Mouse (Mus musculus): ENCODE data around the gene Gas7. TPM values are rescaled to one million over a fixed set of nuclear protein-coding genes. Genes with fewer than 3 reads are reported as not detected.

Gene Gas7
- polyA plus RNA-seq, 2 experiments, result 9.8 to 18.2 TPM

DNA sequence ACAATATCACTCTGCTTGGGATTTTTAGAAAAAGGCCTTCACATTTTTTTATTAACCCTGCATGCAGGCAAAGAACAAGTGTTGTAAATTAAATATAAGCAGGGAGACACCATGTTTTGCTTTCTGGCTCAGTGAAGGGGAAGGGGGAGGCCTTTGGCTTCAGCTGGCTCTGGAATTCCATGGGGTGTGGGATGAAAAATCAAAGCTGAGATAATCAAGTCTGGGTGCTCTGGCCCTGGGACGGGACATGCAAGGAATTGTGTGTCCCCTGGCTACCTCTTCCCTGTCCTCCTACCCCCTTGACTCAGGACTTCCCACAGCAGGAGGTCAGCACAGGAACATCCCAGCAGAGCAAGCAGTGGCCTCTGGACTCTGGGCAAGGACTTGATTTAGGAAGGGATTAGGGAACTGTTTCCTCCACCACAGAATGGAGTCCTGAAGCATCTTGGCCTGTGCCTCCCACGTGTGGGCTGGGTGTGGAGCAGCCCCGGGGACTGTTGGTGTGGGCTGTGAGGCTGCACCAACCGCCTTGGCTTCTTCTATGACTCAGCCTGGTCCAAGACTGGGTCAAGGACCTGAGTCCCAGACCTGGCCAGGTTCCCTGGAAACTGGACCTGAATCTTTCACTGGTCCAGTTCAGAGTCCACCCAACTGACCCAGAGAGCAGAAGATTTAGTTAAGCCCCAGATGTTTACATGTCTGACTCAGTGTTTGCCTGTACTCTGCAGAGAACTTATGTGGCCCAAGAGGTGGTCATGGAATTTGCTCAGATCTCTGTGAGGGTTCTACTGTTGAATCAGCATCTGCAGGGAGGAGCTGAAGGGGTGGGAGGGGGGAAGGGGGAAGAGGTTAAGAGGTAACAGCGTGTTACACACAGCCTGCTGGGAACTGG, 60.0 kb downstream of the Gas7 start:
- 0 out of 2 replicates have a peak overlapping the region, but pooled peaks have one; percentile 1 for H3K27ac ChIP-seq (replicated peaks; ENCODE audit: low read depth, low read length)
- DNase-seq (ENCODE audit: low spot score) (peak; percentile 7), ATAC-seq (ENCODE audit: low FRiP score, low read depth) (peak; percentile 58; the same call in 1 of the 2 replicates)
- H3K4me2 ChIP-seq (replicated peaks; ENCODE audit: low read depth, low read length, severe bottlenecking), result no peak overlapping the region
- peaks cover 9% of the 10 kb centered on the region for H3K4me1 ChIP-seq (ENCODE audit: control insufficient read depth, insufficient read depth, low read length)
- H3K36me3 ChIP-seq (ENCODE audit: control insufficient read depth, insufficient read depth, low read length), result no peaks in the 10 kb centered on the region
- H3K9ac ChIP-seq (ENCODE audit: low read depth, low read length, severe bottlenecking), result no peak overlapping the region
- WGBS, result 41% methylated on average over 5 of the region's 5 CpGs
- no peak for TF ChIP-seq POLR2A (IDR thresholded peaks at IDR 0.05; ENCODE audit: borderline replicate concordance, extremely low read depth, insufficient read depth, insufficient read length)
- H3K9me3 ChIP-seq (ENCODE audit: control insufficient read depth, low read length), result no peaks in the 10 kb centered on the region
- no peak overlapping the region for H3K4me3 ChIP-seq (replicated peaks; ENCODE audit: low read length)
- no peaks in the 10 kb centered on the region for H3K27me3 ChIP-seq (ENCODE audit: control insufficient read depth, insufficient read depth, low read length)

DNA sequence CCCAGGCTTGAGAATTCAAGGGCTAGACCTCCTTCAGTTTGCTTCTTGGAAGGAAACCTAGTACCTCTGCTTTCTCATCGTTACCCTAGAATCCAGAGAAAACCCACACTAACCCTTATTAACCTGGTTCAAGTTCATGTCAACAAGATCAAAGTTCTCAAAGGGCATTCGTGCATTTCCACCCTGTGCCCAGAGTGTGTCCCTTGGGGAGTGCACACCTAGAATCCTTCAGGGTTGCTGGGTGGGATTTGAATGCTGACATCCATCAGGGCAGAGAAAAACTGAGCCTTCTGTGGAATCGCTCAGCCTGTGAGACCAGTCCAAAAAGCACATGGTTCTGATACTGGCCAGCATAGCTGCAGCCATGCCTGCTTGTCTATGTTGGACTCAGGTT, 60.7 kb downstream of the Gas7 start:
- Histone ChIP-seq H3K9me3 (ENCODE audit: control insufficient read depth, low read length) (no peaks in the 10 kb centered on the region), H3K27ac (replicated peaks; ENCODE audit: low read depth, low read length) (no peak overlapping the region), H3K36me3 (ENCODE audit: control insufficient read depth, insufficient read depth, low read length) (no peaks in the 10 kb centered on the region), H3K4me3 (replicated peaks; ENCODE audit: low read length) (no peak overlapping the region), H3K27me3 (ENCODE audit: control insufficient read depth, insufficient read depth, low read length) (no peaks in the 10 kb centered on the region), H3K9ac (ENCODE audit: low read depth, low read length, severe bottlenecking) (no peak overlapping the region), H3K4me2 (replicated peaks; ENCODE audit: low read depth, low read length, severe bottlenecking) (no peak overlapping the region), H3K4me1 (ENCODE audit: control insufficient read depth, insufficient read depth, low read length) (peaks cover 9% of the 10 kb centered on the region)
- TF ChIP-seq POLR2A (IDR thresholded peaks at IDR 0.05; ENCODE audit: borderline replicate concordance, extremely low read depth, insufficient read depth, insufficient read length), result no peak
- 59% methylated on average over 3 of the region's 3 CpGs for WGBS
- DNase-seq (ENCODE audit: low spot score) (no peak), ATAC-seq (ENCODE audit: low FRiP score, low read depth) (no peak)

GRCm38 (mm10) chr11:67517748-67518147, 62.5 kb downstream of the Gas7 start:
- no peak overlapping the region for H3K4me3 ChIP-seq (replicated peaks; ENCODE audit: low read length)
- H3K27ac ChIP-seq (replicated peaks; ENCODE audit: low read depth, low read length), result no peak overlapping the region

GRCm38 (mm10) chr11:67518985-67519384, 63.7 kb downstream of the Gas7 start:
- Histone ChIP-seq H3K36me3 (ENCODE audit: control insufficient read depth, insufficient read depth, low read length) (no peaks in the 10 kb centered on the region), H3K9me3 (ENCODE audit: control insufficient read depth, low read length) (no peaks in the 10 kb centered on the region), H3K27me3 (ENCODE audit: control insufficient read depth, insufficient read depth, low read length) (no peaks in the 10 kb centered on the region), H3K4me2 (replicated peaks; ENCODE audit: low read depth, low read length, severe bottlenecking) (no peak overlapping the region), H3K27ac (replicated peaks; ENCODE audit: low read depth, low read length) (no peak overlapping the region), H3K4me1 (ENCODE audit: control insufficient read depth, insufficient read depth, low read length) (peaks cover 13% of the 10 kb centered on the region), H3K4me3 (replicated peaks; ENCODE audit: low read length) (no peak overlapping the region), H3K9ac (ENCODE audit: low read depth, low read length, severe bottlenecking) (no peak overlapping the region)
- no peak for ATAC-seq (ENCODE audit: low FRiP score, low read depth)
- no peak for DNase-seq (ENCODE audit: low spot score)
- TF ChIP-seq POLR2A (IDR thresholded peaks at IDR 0.05; ENCODE audit: borderline replicate concordance, extremely low read depth, insufficient read depth, insufficient read length), result no peak
- WGBS, result 88% methylated on average over 8 of the region's 8 CpGs

More at GRCm38 (mm10) chr11:67517748-67518147, 62.5 kb downstream of the Gas7 start:
- no peaks in the 10 kb centered on the region for H3K36me3 ChIP-seq (ENCODE audit: control insufficient read depth, insufficient read depth, low read length)
- H3K9ac ChIP-seq (ENCODE audit: low read depth, low read length, severe bottlenecking), result no peak overlapping the region
- H3K4me2 ChIP-seq (replicated peaks; ENCODE audit: low read depth, low read length, severe bottlenecking), result no peak overlapping the region
- no peak for DNase-seq (ENCODE audit: low spot score)
- ATAC-seq (ENCODE audit: low FRiP score, low read depth), result no peak
- WGBS, result 67% methylated on average over 2 of the region's 2 CpGs
- H3K4me1 ChIP-seq (ENCODE audit: control insufficient read depth, insufficient read depth, low read length), result peaks cover 9% of the 10 kb centered on the region
- no peaks in the 10 kb centered on the region for H3K27me3 ChIP-seq (ENCODE audit: control insufficient read depth, insufficient read depth, low read length)
- no peaks in the 10 kb centered on the region for H3K9me3 ChIP-seq (ENCODE audit: control insufficient read depth, low read length)
- TF ChIP-seq POLR2A (IDR thresholded peaks at IDR 0.05; ENCODE audit: borderline replicate concordance, extremely low read depth, insufficient read depth, insufficient read length), result no peak

DNA sequence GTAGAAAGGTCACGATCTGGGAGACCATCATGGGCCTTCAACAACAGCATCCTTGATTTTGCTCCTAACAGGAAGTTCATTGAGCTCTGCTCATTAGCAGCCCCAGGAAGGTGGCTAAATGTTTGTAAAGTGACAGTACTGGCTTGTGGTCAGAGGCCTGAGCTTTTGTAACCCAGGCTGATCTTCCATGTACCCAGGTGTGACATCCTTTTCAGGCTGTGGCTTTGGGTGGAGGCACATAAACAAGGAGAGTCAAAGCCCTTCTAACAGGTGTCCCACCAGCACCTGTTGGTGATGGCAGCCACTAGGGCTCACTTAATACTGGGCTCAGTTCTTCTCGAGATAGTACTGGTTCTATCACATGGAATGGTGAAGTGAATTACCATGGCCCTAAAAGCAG, 67.4 kb downstream of the Gas7 start:
- no peak for ATAC-seq (ENCODE audit: low FRiP score, low read depth)
- no peaks in the 10 kb centered on the region for H3K36me3 ChIP-seq (ENCODE audit: control insufficient read depth, insufficient read depth, low read length)
- H3K27ac ChIP-seq (replicated peaks; ENCODE audit: low read depth, low read length), result no peak overlapping the region
- no peak overlapping the region for H3K4me2 ChIP-seq (replicated peaks; ENCODE audit: low read depth, low read length, severe bottlenecking)
- TF ChIP-seq POLR2A (IDR thresholded peaks at IDR 0.05; ENCODE audit: borderline replicate concordance, extremely low read depth, insufficient read depth, insufficient read length), result no peak
- no peak for DNase-seq (ENCODE audit: low spot score)
- no peaks in the 10 kb centered on the region for H3K9me3 ChIP-seq (ENCODE audit: control insufficient read depth, low read length)
- 79% methylated on average over 2 of the region's 2 CpGs for WGBS
- peaks cover 9% of the 10 kb centered on the region for H3K4me1 ChIP-seq (ENCODE audit: control insufficient read depth, insufficient read depth, low read length)
- H3K9ac ChIP-seq (ENCODE audit: low read depth, low read length, severe bottlenecking), result no peak overlapping the region
- no peaks in the 10 kb centered on the region for H3K27me3 ChIP-seq (ENCODE audit: control insufficient read depth, insufficient read depth, low read length)
- H3K4me3 ChIP-seq (replicated peaks; ENCODE audit: low read length), result no peak overlapping the region

Data from limb, embryonic 14.5 days (tissue).